Mouse (Mus musculus) liver, embryonic 14 days (tissue): ENCODE results near the gene Slc11a2. TPM values are rescaled to one million over a fixed set of nuclear protein-coding genes. Genes with fewer than 3 reads are reported as not detected.

Experiments used
- polyA plus RNA-seq: library from polyadenylated mRNA; depleted of rRNA; stranded (reverse); fragments of >200 nt; gene quantifications from 2 replicates; pipeline ENCODE4 v1.2.3, GENCODE M21; 2012; rRNA removed

Gene Slc11a2
- polyA plus RNA-seq: 30.0 and 37.1 TPM in 2 replicates

DNA sequence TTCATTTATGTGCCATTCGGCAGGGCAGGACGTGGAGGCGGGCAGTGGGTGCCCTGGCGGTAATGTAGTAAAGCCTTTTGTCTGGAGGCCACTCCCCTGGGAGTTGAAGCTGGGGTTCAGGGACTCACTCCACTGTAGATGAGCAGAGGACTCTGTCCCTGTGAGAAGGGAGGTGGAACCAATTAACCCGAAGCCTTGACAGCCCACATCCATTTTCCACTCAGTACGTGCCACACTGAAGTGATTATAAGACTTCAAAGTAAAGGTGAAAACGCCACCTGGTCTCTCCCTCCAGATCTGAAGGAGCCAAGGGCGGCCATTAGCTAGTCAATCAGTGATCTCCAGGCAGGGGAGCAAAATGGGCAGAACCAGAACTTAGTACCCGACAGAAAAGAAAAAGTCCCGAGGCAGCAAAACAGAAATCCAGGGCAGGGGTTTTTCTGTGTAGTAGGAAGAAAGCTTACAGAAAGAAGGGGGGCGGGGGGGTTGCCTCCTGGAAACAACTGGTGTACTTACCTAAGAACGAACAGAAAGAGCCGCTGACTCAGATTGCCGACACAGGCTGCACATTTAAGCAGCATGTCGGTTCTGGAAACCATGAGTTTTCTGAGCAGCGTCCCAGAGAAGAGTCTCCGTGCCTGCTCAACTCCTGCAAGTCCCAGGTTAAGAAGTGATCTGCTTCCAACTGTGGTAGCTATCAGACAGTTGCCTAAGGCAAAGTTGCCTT lies at the start of gene Slc11a2:
TSS of gene Slc11a2 (minus strand) at position 677 of the 727 bp plus-strand sequence.

DNA sequence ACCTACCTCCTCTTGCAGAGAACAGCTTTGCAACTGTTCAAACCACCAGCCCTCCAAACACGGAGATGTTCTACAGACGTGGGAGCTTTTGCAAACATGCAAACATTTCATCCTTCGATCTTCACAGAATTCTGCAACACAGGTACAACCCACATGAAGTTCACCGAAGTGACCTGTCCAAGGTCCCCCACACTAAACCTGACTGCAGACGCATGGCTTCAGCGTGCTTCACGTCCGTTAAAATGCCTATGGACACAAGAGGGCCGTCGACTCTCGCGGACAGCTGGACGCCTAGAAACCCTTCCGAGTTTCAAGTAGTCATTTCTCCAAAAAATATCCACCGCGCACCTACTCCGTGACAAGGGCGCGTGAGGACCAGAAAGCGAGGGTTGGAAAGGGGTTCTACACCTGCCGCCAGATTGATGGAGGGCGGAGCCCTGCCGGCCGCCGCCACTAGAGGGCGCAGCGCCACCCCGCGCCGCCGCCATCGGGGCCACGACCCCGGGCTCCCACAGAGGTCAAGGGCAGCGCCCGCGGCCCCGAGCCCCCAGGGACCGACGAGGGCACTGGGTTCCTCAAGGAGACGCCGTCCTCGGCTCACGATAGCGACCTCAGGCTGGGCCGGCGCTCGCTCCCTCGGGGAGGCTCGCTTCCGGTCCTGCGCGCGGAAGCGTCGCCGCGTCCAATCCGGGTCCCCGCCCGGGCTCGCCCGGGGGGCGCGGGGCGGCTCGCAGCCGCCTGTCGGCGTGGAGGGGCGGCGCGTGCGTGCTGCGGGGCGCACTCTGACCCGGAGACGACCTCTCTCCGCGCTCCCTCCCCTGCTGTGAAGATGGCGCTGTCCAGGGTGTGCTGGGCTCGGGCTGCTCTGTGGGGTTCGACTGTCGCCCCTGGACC lies 43.7 kb upstream of the Slc11a2 start, which contains the start of gene Letmd1:
TSS of gene Letmd1 (plus strand) at position 729 of the 894 bp plus-strand sequence.

DNA sequence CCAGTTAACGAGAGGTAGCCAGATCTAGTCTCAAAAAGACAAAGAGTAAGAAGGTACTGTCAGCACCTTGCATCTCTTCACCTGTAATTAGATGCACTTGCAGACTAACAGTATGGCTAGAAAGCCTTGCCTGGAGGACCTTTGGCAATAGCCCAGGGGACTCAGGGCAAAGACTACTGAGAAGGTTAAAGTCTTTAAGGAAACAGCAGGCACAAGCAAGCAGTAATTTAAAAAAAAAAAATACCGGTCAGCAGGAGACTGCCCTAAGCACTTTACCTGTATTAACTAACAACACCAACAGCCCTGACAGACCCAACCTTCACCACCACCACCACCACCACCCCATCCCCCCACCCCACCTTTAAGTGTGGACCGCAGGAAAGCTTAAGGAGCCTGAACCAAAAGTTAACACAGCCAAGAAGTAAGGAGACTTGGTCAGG lies 3.1 kb downstream of the Slc11a2 start, which contains the start of gene Gm5475:
TSS of gene Gm5475 (plus strand) at position 390 of the 440 bp plus-strand sequence.

DNA sequence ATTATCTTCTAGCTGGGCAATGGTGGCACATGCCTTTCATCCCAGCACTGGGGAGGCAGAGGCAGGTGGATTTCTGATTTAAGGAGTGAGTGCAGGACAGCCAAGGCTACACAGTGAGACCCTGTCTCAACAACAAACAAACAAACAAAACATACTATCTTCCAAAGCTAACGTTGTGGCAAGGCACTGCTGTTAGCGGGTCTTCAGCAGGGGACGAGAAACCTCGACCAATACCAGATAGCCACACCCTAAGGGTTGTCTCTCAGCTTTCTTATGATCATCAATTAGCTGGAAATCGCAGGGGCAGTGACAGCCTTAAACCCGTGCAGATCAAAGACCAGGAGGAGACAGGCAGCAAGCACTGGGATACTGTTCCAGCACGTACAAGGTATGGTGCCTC lies 60.6 kb downstream of the Slc11a2 start, which contains the start of gene Higd1c:
TSS of gene Higd1c (plus strand) at position 301 of the 400 bp plus-strand sequence.

DNA sequence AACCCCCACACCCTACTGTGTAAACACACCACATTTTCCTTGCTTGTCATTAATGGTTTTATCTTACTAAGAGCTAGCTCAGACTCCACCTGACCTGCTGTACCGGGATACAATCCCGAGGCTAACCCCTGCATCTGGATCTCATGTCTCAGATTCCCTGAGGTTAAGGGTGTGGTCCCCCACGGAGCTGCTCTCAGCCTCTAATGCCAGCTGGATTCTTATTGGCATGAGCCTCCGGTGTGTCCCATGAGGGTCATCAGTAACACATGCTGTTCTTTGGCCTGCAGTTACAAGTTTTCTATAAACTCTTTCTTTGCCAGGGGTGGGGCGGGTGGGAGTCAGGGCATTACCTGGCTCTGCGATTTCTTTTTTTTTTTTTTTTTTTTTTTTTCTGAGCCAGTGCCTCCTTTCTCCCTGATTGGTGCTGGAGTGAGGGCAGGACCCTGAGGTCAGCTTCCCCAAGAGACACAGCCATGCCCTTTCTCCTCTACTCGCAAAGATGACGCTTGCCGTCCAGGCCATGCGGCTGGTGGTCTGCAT lies 72.1 kb downstream of the Slc11a2 start, which contains the start of the genes Methig1 and Mettl7a2:
TSS of gene Methig1 (plus strand) at position 439 of the 540 bp plus-strand sequence.
TSS of gene Mettl7a2 (plus strand) at position 490 of the 540 bp plus-strand sequence.

Other genes starting within 250 kb of the Slc11a2 start
- 27.3 and 35.6 TPM in 2 replicates for gene Atf1, start 197.3 kb downstream of the Slc11a2 start, polyA plus RNA-seq
- gene Tmprss12, start 144.2 kb downstream of the Slc11a2 start, polyA plus RNA-seq: not detected in 2 replicates
- 24.3 and 26.2 TPM in 2 replicates for gene Mettl7a1, start 120.9 kb downstream of the Slc11a2 start, polyA plus RNA-seq
- not detected in 2 replicates for gene Mettl7a3, start 90.1 kb downstream of the Slc11a2 start, polyA plus RNA-seq
- 0.01 and 0.03 TPM in 2 replicates for gene Methig1, start 71.9 kb downstream of the Slc11a2 start, polyA plus RNA-seq
- 0.02 TPM in 1 of 2 replicates, not detected in the other for gene Mettl7a2, start 71.9 kb downstream of the Slc11a2 start, polyA plus RNA-seq
- gene Higd1c, start 60.5 kb downstream of the Slc11a2 start, polyA plus RNA-seq: not detected in 2 replicates
- 0.02 TPM in 1 of 2 replicates, not detected in the other for gene Gm5475, start 2.9 kb downstream of the Slc11a2 start, polyA plus RNA-seq
- gene Letmd1, start 44.0 kb upstream of the Slc11a2 start, polyA plus RNA-seq: 13.9 and 15.9 TPM in 2 replicates
- 0.51 and 0.55 TPM in 2 replicates for gene Csrnp2, start 70.4 kb upstream of the Slc11a2 start, polyA plus RNA-seq
- gene Tfcp2, start 126.9 kb upstream of the Slc11a2 start, polyA plus RNA-seq: 2.3 and 2.6 TPM in 2 replicates
- 0.33 and 0.37 TPM in 2 replicates for gene Pou6f1, start 174.9 kb upstream of the Slc11a2 start, polyA plus RNA-seq
- 97.1 and 117 TPM in 2 replicates for gene Dazap2, start 190.3 kb upstream of the Slc11a2 start, polyA plus RNA-seq
- gene Smagp, start 211.9 kb upstream of the Slc11a2 start, polyA plus RNA-seq: 6.4 and 7.3 TPM in 2 replicates
- gene Bin2, start 244.5 kb upstream of the Slc11a2 start, polyA plus RNA-seq: 18.0 and 18.6 TPM in 2 replicates